Mouse (Mus musculus) CH12.LX (cell line): ENCODE results near the gene Znfx1. TPM values are rescaled to one million over a fixed set of nuclear protein-coding genes. Genes with fewer than 3 reads are reported as not detected.

Source experiments
- DNase-seq: peaks from one replicate; pipeline ENCODE4 v3.0.0-alpha.2; 2013; ENCODE audit errors: extremely low read depth
- H3K27ac ChIP-seq: 2 replicates; pipeline ENCODE4 v1.5.1; 2012; ENCODE audit warnings: low read depth, mild to moderate bottlenecking, control low read depth, moderate library complexity; ENCODE audit not compliant: insufficient read depth
- H3K27me3 ChIP-seq: replicated peaks from 2 replicates; pipeline ENCODE3; 2012; ENCODE audit warnings: inconsistent platforms
- H3K36me3 ChIP-seq, 2 experiments: replicated peaks in 1 of 2; 2 replicates each; pipeline versions ENCODE3 to v1.6.1; 2012; ENCODE audit warnings: inconsistent platforms in 1 of 2, low read length in 1 of 2, mild to moderate bottlenecking in 1 of 2, mixed read lengths in 1 of 2, moderate library complexity in 1 of 2; ENCODE audit not compliant: control insufficient read depth in 1 of 2, insufficient read depth in 1 of 2
- H3K4me1 ChIP-seq, 2 experiments: 2 replicates each; pipeline ENCODE4 v1.6.1; 2012; ENCODE audit warnings: inconsistent platforms in 1 of 2, moderate library complexity in 1 of 2; ENCODE audit not compliant: insufficient read depth in 2 of 2, control insufficient read depth in 1 of 2
- H3K4me2 ChIP-seq: 2 replicates; pipeline ENCODE4 v1.6.1; 2012; ENCODE audit warnings: low read depth, mild to moderate bottlenecking, control low read depth; ENCODE audit not compliant: poor library complexity, insufficient read depth, severe bottlenecking
- H3K4me3 ChIP-seq, 3 experiments: fragments of 150-350 bp in 1 of 3; sonication (generic) in 1 of 3; replicated peaks in 1 of 3; 2 replicates each; pipeline versions ENCODE3 to v1.5.1; 2011 to 2012; ENCODE audit warnings: low read depth in 2 of 3, low read length in 2 of 3, mild to moderate bottlenecking in 2 of 3, moderate library complexity in 2 of 3, control low read depth in 1 of 3, improper control_type of control experiment in 1 of 3, inconsistent platforms in 1 of 3, mixed read lengths in 1 of 3; ENCODE audit not compliant: poor library complexity in 1 of 3
- H3K79me2 ChIP-seq: replicated peaks from 2 replicates; pipeline ENCODE4 v1.6.1; 2012; ENCODE audit warnings: mild to moderate bottlenecking, moderate library complexity; ENCODE audit not compliant: control insufficient read depth, poor library complexity, insufficient read depth, severe bottlenecking; ENCODE audit errors: extremely low read depth
- H3K9ac ChIP-seq: 2 replicates; pipeline ENCODE4 v1.6.1; 2012; ENCODE audit warnings: low read depth, mild to moderate bottlenecking, control low read depth, moderate library complexity; ENCODE audit not compliant: insufficient read depth
- H3K9me3 ChIP-seq: replicated peaks from 2 replicates; pipeline ENCODE3; 2012; ENCODE audit warnings: low read length, inconsistent platforms, mixed read lengths
- BHLHE40 ChIP-seq: IDR thresholded peaks from 2 replicates; pipeline ENCODE4 v1.6.1; 2011; ENCODE audit warnings: mild to moderate bottlenecking, low read depth, low read length, improper control_type of control experiment
- CHD1 ChIP-seq: IDR thresholded peaks from 2 replicates; pipeline ENCODE4 v1.6.1; 2012; ENCODE audit warnings: low read depth, low read length, improper control_type of control experiment, inconsistent platforms
- CHD2 ChIP-seq: IDR thresholded peaks from 2 replicates; pipeline ENCODE4 v1.6.1; 2011; ENCODE audit warnings: low read length, improper control_type of control experiment
- CTCF ChIP-seq, 2 experiments: IDR thresholded peaks in 1 of 2; conservative IDR thresholded peaks in 1 of 2; 2 replicates each; pipeline ENCODE4 v1.5.1; 2011 to 2012; ENCODE audit warnings: low read depth in 2 of 2, low read length in 2 of 2, improper control_type of control experiment in 1 of 2, inconsistent platforms in 1 of 2, mild to moderate bottlenecking in 1 of 2, moderate library complexity in 1 of 2
- E2F4 ChIP-seq: IDR thresholded peaks from 2 replicates; pipeline ENCODE4 v1.6.1; 2011; ENCODE audit warnings: low read depth, low read length, improper control_type of control experiment; ENCODE audit not compliant: insufficient replicate concordance
- ELF1 ChIP-seq: IDR thresholded peaks from 2 replicates; pipeline ENCODE4 v1.6.1; 2014; ENCODE audit warnings: low read depth, mild to moderate bottlenecking, inconsistent platforms, low read length, improper control_type of control experiment
- EP300 ChIP-seq: IDR thresholded peaks from 2 replicates; pipeline ENCODE4 v1.6.1; 2011; ENCODE audit warnings: low read length, improper control_type of control experiment
- ETS1 ChIP-seq: conservative IDR thresholded peaks from 2 replicates; pipeline ENCODE4 v1.6.1; 2012; ENCODE audit warnings: low read depth, mild to moderate bottlenecking, inconsistent platforms, low read length, improper control_type of control experiment, moderate library complexity
- GABPA ChIP-seq: IDR thresholded peaks from 2 replicates; pipeline ENCODE4 v1.6.1; 2012; ENCODE audit warnings: low read depth, low read length, improper control_type of control experiment, inconsistent platforms; ENCODE audit not compliant: insufficient replicate concordance
- HCFC1 ChIP-seq: IDR thresholded peaks from 2 replicates; pipeline ENCODE4 v1.6.1; 2012; ENCODE audit warnings: low read depth, mild to moderate bottlenecking, inconsistent platforms, low read length, improper control_type of control experiment
- IRF4 ChIP-seq: IDR thresholded peaks from 2 replicates; pipeline ENCODE4 v1.6.1; 2014; ENCODE audit warnings: low read depth, mild to moderate bottlenecking, inconsistent platforms, low read length, improper control_type of control experiment
- JUN ChIP-seq: IDR thresholded peaks from 2 replicates; pipeline ENCODE4 v1.6.1; 2011; ENCODE audit warnings: low read depth, mild to moderate bottlenecking, low read length, improper control_type of control experiment, moderate library complexity; ENCODE audit not compliant: insufficient read depth
- JUND ChIP-seq: conservative IDR thresholded peaks from 2 replicates; pipeline ENCODE4 v1.6.1; 2011; ENCODE audit warnings: low read depth, low read length, improper control_type of control experiment
- KAT2A ChIP-seq: IDR thresholded peaks from 2 replicates; pipeline ENCODE4 v1.6.1; 2012; ENCODE audit warnings: low read length, improper control_type of control experiment, inconsistent platforms; ENCODE audit not compliant: insufficient replicate concordance
- MAFK ChIP-seq: IDR thresholded peaks from 2 replicates; pipeline ENCODE4 v1.6.1; 2011; ENCODE audit warnings: low read length, improper control_type of control experiment; ENCODE audit not compliant: insufficient replicate concordance
- MAX ChIP-seq: IDR thresholded peaks from 2 replicates; pipeline ENCODE4 v1.6.1; 2011; ENCODE audit warnings: low read length, improper control_type of control experiment
- MAZ ChIP-seq: IDR thresholded peaks from 2 replicates; pipeline ENCODE4 v1.6.1; 2012; ENCODE audit warnings: low read depth, mild to moderate bottlenecking, inconsistent platforms, low read length, improper control_type of control experiment, moderate library complexity
- MEF2A ChIP-seq: IDR thresholded peaks from 2 replicates; pipeline ENCODE4 v1.6.1; 2014; ENCODE audit warnings: low read depth, mild to moderate bottlenecking, inconsistent platforms, low read length, improper control_type of control experiment, borderline replicate concordance
- MXI1 ChIP-seq: IDR thresholded peaks from 2 replicates; pipeline ENCODE4 v1.6.1; 2011; ENCODE audit warnings: mild to moderate bottlenecking, low read depth, low read length, improper control_type of control experiment
- MYC ChIP-seq: IDR thresholded peaks from 2 replicates; pipeline ENCODE4 v1.6.1; 2011; ENCODE audit warnings: low read depth, mild to moderate bottlenecking, improper control_type of control experiment, low read length
- NELFE ChIP-seq: IDR thresholded peaks from 2 replicates; pipeline ENCODE4 v1.6.1; 2011; ENCODE audit warnings: low read depth, low read length, improper control_type of control experiment
- NRF1 ChIP-seq: IDR thresholded peaks from 2 replicates; pipeline ENCODE4 v1.6.1; 2014; ENCODE audit warnings: low read depth, mild to moderate bottlenecking, inconsistent platforms, low read length, improper control_type of control experiment, moderate library complexity
- PAX5 ChIP-seq: IDR thresholded peaks from 2 replicates; pipeline ENCODE4 v1.6.1; 2012; ENCODE audit warnings: low read length, inconsistent platforms, mixed read lengths
- POLR2A ChIP-seq: IDR thresholded peaks from 2 replicates; pipeline ENCODE4 v1.6.1; 2011; ENCODE audit warnings: low read depth, mild to moderate bottlenecking, improper control_type of control experiment, low read length
- POLR2AphosphoS2 ChIP-seq: IDR thresholded peaks from 2 replicates; pipeline ENCODE4 v1.6.1; 2011; ENCODE audit warnings: low read depth, low read length, improper control_type of control experiment
- RAD21 ChIP-seq: IDR thresholded peaks from 2 replicates; pipeline ENCODE4 v1.6.1; 2011; ENCODE audit warnings: low read depth, mild to moderate bottlenecking, low read length, improper control_type of control experiment, moderate library complexity
- RCOR1 ChIP-seq: conservative IDR thresholded peaks from 2 replicates; pipeline ENCODE4 v1.6.1; 2012; ENCODE audit warnings: low read depth, mild to moderate bottlenecking, inconsistent platforms, low read length, improper control_type of control experiment
- SMC3 ChIP-seq: IDR thresholded peaks from 2 replicates; pipeline ENCODE4 v1.6.1; 2011; ENCODE audit warnings: low read depth, low read length, improper control_type of control experiment
- TBP ChIP-seq: conservative IDR thresholded peaks from 2 replicates; pipeline ENCODE4 v1.6.1; 2011; ENCODE audit warnings: low read depth, low read length, improper control_type of control experiment
- TCF12 ChIP-seq: IDR thresholded peaks from 2 replicates; pipeline ENCODE4 v1.6.1; 2014; ENCODE audit warnings: low read depth, mild to moderate bottlenecking, inconsistent platforms, low read length, improper control_type of control experiment
- UBTF ChIP-seq: IDR thresholded peaks from 2 replicates; pipeline ENCODE4 v1.6.1; 2012; ENCODE audit warnings: low read depth, mild to moderate bottlenecking, inconsistent platforms, low read length, improper control_type of control experiment, moderate library complexity
- USF1 ChIP-seq: IDR thresholded peaks from 2 replicates; pipeline ENCODE4 v1.6.1; 2014; ENCODE audit warnings: low read depth, mild to moderate bottlenecking, inconsistent platforms, low read length, improper control_type of control experiment
- USF2 ChIP-seq: conservative IDR thresholded peaks from 2 replicates; pipeline ENCODE4 v1.6.1; 2011; ENCODE audit warnings: low read depth, low read length, improper control_type of control experiment
- ZC3H11A ChIP-seq: IDR thresholded peaks from 2 replicates; pipeline ENCODE4 v1.6.1; 2012; ENCODE audit warnings: low read depth, mild to moderate bottlenecking, inconsistent platforms, low read length, improper control_type of control experiment
- ZKSCAN1 ChIP-seq: IDR thresholded peaks from 2 replicates; pipeline ENCODE4 v1.6.1; 2012; ENCODE audit warnings: low read depth, inconsistent platforms, low read length, improper control_type of control experiment, borderline replicate concordance
- ZMIZ1 ChIP-seq: IDR thresholded peaks from 2 replicates; pipeline ENCODE4 v1.6.1; 2012; ENCODE audit warnings: low read depth, mild to moderate bottlenecking, inconsistent platforms, low read length, improper control_type of control experiment
- ZNF384 ChIP-seq: IDR thresholded peaks from 2 replicates; pipeline ENCODE4 v1.6.1; 2012; ENCODE audit warnings: low read depth, low read length, improper control_type of control experiment, inconsistent platforms
- dilution Hi-C: fragments of 300-500 bp; cut with MboI; formaldehyde crosslinking; loops from 2 replicates; pipeline ENCODE4 v1.14.3; 2020; ENCODE audit warnings: low sequenced_read_pairs; ENCODE audit not compliant: extremely low pct_unique_long_range_greater_than_20kb, extremely low pct_ligation_motif_present
- in situ Hi-C: fragments of 300-500 bp; cut with MboI; formaldehyde crosslinking; loops from 3 replicates; pipeline ENCODE4 v1.14.3; 2019; ENCODE audit warnings: low sequenced_read_pairs, low pct_ligation_motif_present, low pct_unique_long_range_greater_than_20kb, mixed read lengths
- polyA plus RNA-seq: library from polyadenylated mRNA; unstranded; fragments of >175 nt; gene quantifications from 2 replicates; pipeline ENCODE4 v1.2.1, GENCODE M21; 2012; ENCODE audit warnings: low read depth; ENCODE audit not compliant: insufficient read length
- total RNA-seq, 2 experiments: library from RNA; depleted of rRNA; stranded (reverse); fragments of 300-350 nt in 1 of 2; fragments of >200 nt in 1 of 2; gene quantifications; 2 replicates each; pipeline ENCODE4 v1.2.3; 2012 to 2014

Znfx1 gene
- 8.1 and 9.0 TPM in 2 replicates for total RNA-seq (2012; rRNA removed)
- total RNA-seq (2014; rRNA removed) = 4.1 and 5.1 TPM in 2 replicates
- 7.7 and 9.0 TPM in 2 replicates for polyA plus RNA-seq

GRCm38 (mm10) chr2:167062965-167063880 is at the start of gene Znfx1:
Gene Znfx1 (minus strand): TSS chr2:167063015.
- H3K36me3 ChIP-seq = peaks cover 20 to 36% of the 10 kb centered on the region in 2 experiments
- peak within 1 kb of the TSS; percentile 97 for H3K4me2 ChIP-seq
- peaks cover 29% of the 10 kb centered on the region for H3K79me2 ChIP-seq
- peak within 1 kb of the TSS; percentile 51 for H3K27ac ChIP-seq
- DNase-seq = peak; percentile 94
- H3K9ac ChIP-seq = peak within 1 kb of the TSS; percentile 94
- H3K4me3 ChIP-seq = peak within 1 kb of the TSS; percentile 82 to 91 (median 86)
- no peaks in the 10 kb centered on the region for H3K9me3 ChIP-seq
- dilution Hi-C loops = no loop called here
- no peaks in the 10 kb centered on the region for H3K27me3 ChIP-seq
- in situ Hi-C loops = loop anchor here (10.0 kb wide), 2 partner anchors 362 to 422 kb away; partner anchors contain the start of gene Slc9a8
- H3K4me1 ChIP-seq = peaks cover 2 to 47% of the 10 kb centered on the region in 2 experiments; a peak in 2 of 4 replicates
- TF ChIP-seq ELF1 = peak; percentile 83
- TF ChIP-seq PAX5 = no peak
- TF ChIP-seq USF1 = no peak
- no peak for TF ChIP-seq USF2
- TF ChIP-seq GABPA = peak; percentile 84; the same call in 1 of the 2 replicates
- peak; percentile 98 for TF ChIP-seq HCFC1
- peak; percentile 99 for TF ChIP-seq POLR2AphosphoS2
- peak; percentile 75 for TF ChIP-seq MEF2A
- TF ChIP-seq UBTF = no peak
- TF ChIP-seq CHD1 = peak; percentile 96
- TF ChIP-seq EP300 = no peak
- TF ChIP-seq TBP = peak; percentile 99
- peak; percentile 66; the same call in 1 of the 2 replicates for TF ChIP-seq IRF4
- no peak for TF ChIP-seq MAFK
- peak; percentile 42; the same call in 1 of the 2 replicates for TF ChIP-seq MXI1
- peak; percentile 98 for TF ChIP-seq TCF12
- TF ChIP-seq MYC = peak; percentile 81
- TF ChIP-seq CHD2 = 0 out of 2 replicates have a peak, but pooled peaks have one; percentile 11
- TF ChIP-seq ETS1 = no peak
- TF ChIP-seq NELFE = peak; percentile 100
- TF ChIP-seq RCOR1 = peak; percentile 36; the same call in 1 of the 2 replicates
- peak; percentile 97 for TF ChIP-seq KAT2A
- no peak for TF ChIP-seq ZKSCAN1
- TF ChIP-seq NRF1 = peak; percentile 97
- TF ChIP-seq MAZ = no peak
- TF ChIP-seq E2F4 = no peak
- TF ChIP-seq SMC3 = no peak
- TF ChIP-seq JUN = no peak
- TF ChIP-seq ZMIZ1 = peak; percentile 100
- peak; percentile 17; the same call in 1 of the 2 replicates for TF ChIP-seq BHLHE40
- TF ChIP-seq POLR2A = peak; percentile 100
- no peak for TF ChIP-seq ZNF384
- TF ChIP-seq MAX = peak; percentile 75
- no peak for TF ChIP-seq ZC3H11A
- TF ChIP-seq JUND = no peak
- no peak for TF ChIP-seq RAD21
- no peak for TF ChIP-seq CTCF (conservative IDR thresholded peaks at IDR 0.05 in 1 of 2, IDR thresholded peaks at IDR 0.05 in 1 of 2; ENCODE audit: low read depth in 2 of 2, low read length in 2 of 2)
